Mouse (Mus musculus): ENCODE data around the gene Clec4f. TPM values are rescaled to one million over a fixed set of nuclear protein-coding genes. Genes with fewer than 3 reads are reported as not detected.

Clec4f gene
- polyA plus RNA-seq, 1 experiment from 2014 or later, result not detected

GRCm38 (mm10) chr6:83631815-83632214, 24.2 kb downstream of the Clec4f start:
- Histone ChIP-seq H3K27ac (replicated peaks; ENCODE audit: low read depth, low read length) (no peak overlapping the region), H3K4me3 (ENCODE audit: low read depth, low read length) (no peak overlapping the region), H3K9me3 (replicated peaks; ENCODE audit: control insufficient read depth, low read length) (no peaks in the 10 kb centered on the region), H3K4me2 (ENCODE audit: low read depth, low read length) (no peak overlapping the region), H3K4me1 (ENCODE audit: control insufficient read depth, insufficient read depth, low read length) (no peaks in the 10 kb centered on the region), H3K9ac (replicated peaks; ENCODE audit: low read length) (no peak overlapping the region), H3K36me3 (replicated peaks; ENCODE audit: control insufficient read depth, insufficient read depth, low read depth, low read length) (no peaks in the 10 kb centered on the region), H3K27me3 (ENCODE audit: control insufficient read depth, insufficient read depth, low read length) (no peaks in the 10 kb centered on the region)
- DNase-seq (ENCODE audit: low spot score), result no peak
- 72% methylated on average over 4 of the region's 4 CpGs for WGBS
- no peak for ATAC-seq (replicated peaks; ENCODE audit: insufficient number of reproducible peaks, low FRiP score, low TSS enrichment, low read depth)

GRCm38 (mm10) chr6:83626781-83627180, 29.2 kb downstream of the Clec4f start:
- DNase-seq (ENCODE audit: low spot score) (no peak), ATAC-seq (replicated peaks; ENCODE audit: insufficient number of reproducible peaks, low FRiP score, low TSS enrichment, low read depth) (no peak)
- H3K4me3 ChIP-seq (ENCODE audit: low read depth, low read length), result no peak overlapping the region
- H3K27me3 ChIP-seq (ENCODE audit: control insufficient read depth, insufficient read depth, low read length), result no peaks in the 10 kb centered on the region
- no peaks in the 10 kb centered on the region for H3K9me3 ChIP-seq (replicated peaks; ENCODE audit: control insufficient read depth, low read length)
- no peaks in the 10 kb centered on the region for H3K4me1 ChIP-seq (ENCODE audit: control insufficient read depth, insufficient read depth, low read length)
- WGBS, result 64% methylated on average over 17 of the region's 17 CpGs
- H3K4me2 ChIP-seq (ENCODE audit: low read depth, low read length), result no peak overlapping the region
- H3K27ac ChIP-seq (replicated peaks; ENCODE audit: low read depth, low read length), result no peak overlapping the region
- H3K36me3 ChIP-seq (replicated peaks; ENCODE audit: control insufficient read depth, insufficient read depth, low read depth, low read length), result no peaks in the 10 kb centered on the region
- H3K9ac ChIP-seq (replicated peaks; ENCODE audit: low read length), result no peak overlapping the region

DNA sequence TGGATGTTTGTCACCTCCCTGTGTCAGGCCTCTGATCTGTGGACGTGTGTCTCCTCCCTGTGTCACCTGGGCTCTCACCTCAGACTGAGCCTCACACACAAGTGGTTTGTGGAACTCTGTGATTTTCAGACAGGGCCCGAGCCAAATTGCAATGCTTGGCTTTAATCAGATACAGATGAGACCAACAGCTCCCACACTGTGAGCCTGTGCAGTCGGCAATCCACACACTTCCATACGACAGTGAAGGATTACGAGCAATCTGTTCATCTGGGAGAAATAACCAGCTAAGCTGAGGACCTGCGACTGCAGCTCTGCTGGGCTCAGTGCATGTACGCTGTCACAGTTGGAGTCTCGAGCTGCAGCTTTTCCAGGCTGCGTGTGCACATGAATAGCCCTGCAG, 36.0 kb downstream of the Clec4f start:
- no peaks in the 10 kb centered on the region for H3K27me3 ChIP-seq (ENCODE audit: control insufficient read depth, insufficient read depth, low read length)
- no peak for ATAC-seq (replicated peaks; ENCODE audit: insufficient number of reproducible peaks, low FRiP score, low TSS enrichment, low read depth)
- H3K9ac ChIP-seq (replicated peaks; ENCODE audit: low read length), result no peak overlapping the region
- no peak overlapping the region for H3K4me3 ChIP-seq (ENCODE audit: low read depth, low read length)
- no peaks in the 10 kb centered on the region for H3K4me1 ChIP-seq (ENCODE audit: control insufficient read depth, insufficient read depth, low read length)
- H3K9me3 ChIP-seq (replicated peaks; ENCODE audit: control insufficient read depth, low read length), result no peaks in the 10 kb centered on the region
- 39% methylated on average over 9 of the region's 9 CpGs for WGBS
- H3K27ac ChIP-seq (replicated peaks; ENCODE audit: low read depth, low read length), result no peak overlapping the region
- H3K4me2 ChIP-seq (ENCODE audit: low read depth, low read length), result no peak overlapping the region
- DNase-seq (ENCODE audit: low spot score), result peak; percentile 68
- H3K36me3 ChIP-seq (replicated peaks; ENCODE audit: control insufficient read depth, insufficient read depth, low read depth, low read length), result no peaks in the 10 kb centered on the region

DNA sequence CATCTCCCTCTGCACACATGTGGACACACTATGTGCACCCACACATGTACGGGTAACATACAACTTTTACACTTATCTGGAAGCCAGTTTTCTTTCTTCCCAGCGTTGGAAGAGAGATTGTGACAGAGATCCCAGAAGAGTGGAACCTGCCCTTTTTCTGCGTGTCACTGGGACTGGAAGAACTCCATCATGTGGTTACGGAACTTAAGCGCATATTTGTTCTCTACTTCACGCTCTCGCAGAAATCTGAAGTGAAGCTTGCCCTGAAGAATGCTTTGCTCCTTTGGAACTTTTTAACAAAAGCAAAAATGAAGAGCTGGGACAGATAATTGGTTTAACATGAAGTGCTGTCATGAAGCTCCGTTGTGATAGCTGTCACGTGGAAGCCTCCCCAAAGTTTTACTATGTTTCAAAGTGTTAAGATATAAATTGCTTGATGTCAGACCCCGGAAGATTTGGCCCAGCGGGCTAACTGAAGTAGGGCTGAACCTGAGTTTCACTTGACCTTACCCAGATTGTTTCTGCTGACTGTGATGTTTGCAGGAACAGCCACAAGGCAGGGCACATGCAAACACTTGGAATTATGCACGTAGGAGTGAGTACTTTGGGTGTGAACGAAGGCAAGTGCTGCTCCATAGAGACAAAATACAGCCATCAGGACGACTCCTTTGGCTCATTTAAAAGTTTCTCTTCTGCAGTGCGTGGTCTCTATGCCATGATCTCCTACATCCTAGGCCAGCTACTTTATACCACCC, 38.2 kb downstream of the Clec4f start:
- Histone ChIP-seq H3K36me3 (replicated peaks; ENCODE audit: control insufficient read depth, insufficient read depth, low read depth, low read length) (no peaks in the 10 kb centered on the region), H3K9ac (replicated peaks; ENCODE audit: low read length) (no peak overlapping the region), H3K4me2 (ENCODE audit: low read depth, low read length) (no peak overlapping the region), H3K4me1 (ENCODE audit: control insufficient read depth, insufficient read depth, low read length) (no peaks in the 10 kb centered on the region), H3K4me3 (ENCODE audit: low read depth, low read length) (no peak overlapping the region), H3K27me3 (ENCODE audit: control insufficient read depth, insufficient read depth, low read length) (no peaks in the 10 kb centered on the region), H3K27ac (replicated peaks; ENCODE audit: low read depth, low read length) (no peak overlapping the region), H3K9me3 (replicated peaks; ENCODE audit: control insufficient read depth, low read length) (no peaks in the 10 kb centered on the region)
- no peak for DNase-seq (ENCODE audit: low spot score)
- ATAC-seq (replicated peaks; ENCODE audit: insufficient number of reproducible peaks, low FRiP score, low TSS enrichment, low read depth), result no peak
- WGBS, result 84% methylated on average over 15 of the region's 15 CpGs

GRCm38 (mm10) chr6:83616512-83616911, 39.5 kb downstream of the Clec4f start:
- 77% methylated on average over 5 of the region's 5 CpGs for WGBS

GRCm38 (mm10) chr6:83614469-83614868, 41.5 kb downstream of the Clec4f start:
- no peak for ATAC-seq (replicated peaks; ENCODE audit: insufficient number of reproducible peaks, low FRiP score, low TSS enrichment, low read depth)
- no peaks in the 10 kb centered on the region for H3K9me3 ChIP-seq (replicated peaks; ENCODE audit: control insufficient read depth, low read length)

More at GRCm38 (mm10) chr6:83616512-83616911, 39.5 kb downstream of the Clec4f start:
- H3K4me3 ChIP-seq (ENCODE audit: low read depth, low read length), result no peak overlapping the region
- ATAC-seq (replicated peaks; ENCODE audit: insufficient number of reproducible peaks, low FRiP score, low TSS enrichment, low read depth) (no peak), DNase-seq (ENCODE audit: low spot score) (no peak)
- no peaks in the 10 kb centered on the region for H3K9me3 ChIP-seq (replicated peaks; ENCODE audit: control insufficient read depth, low read length)
- H3K27ac ChIP-seq (replicated peaks; ENCODE audit: low read depth, low read length), result no peak overlapping the region
- H3K4me2 ChIP-seq (ENCODE audit: low read depth, low read length), result no peak overlapping the region
- H3K4me1 ChIP-seq (ENCODE audit: control insufficient read depth, insufficient read depth, low read length), result no peaks in the 10 kb centered on the region
- no peaks in the 10 kb centered on the region for H3K27me3 ChIP-seq (ENCODE audit: control insufficient read depth, insufficient read depth, low read length)
- no peak overlapping the region for H3K9ac ChIP-seq (replicated peaks; ENCODE audit: low read length)
- H3K36me3 ChIP-seq (replicated peaks; ENCODE audit: control insufficient read depth, insufficient read depth, low read depth, low read length), result no peaks in the 10 kb centered on the region

DNA sequence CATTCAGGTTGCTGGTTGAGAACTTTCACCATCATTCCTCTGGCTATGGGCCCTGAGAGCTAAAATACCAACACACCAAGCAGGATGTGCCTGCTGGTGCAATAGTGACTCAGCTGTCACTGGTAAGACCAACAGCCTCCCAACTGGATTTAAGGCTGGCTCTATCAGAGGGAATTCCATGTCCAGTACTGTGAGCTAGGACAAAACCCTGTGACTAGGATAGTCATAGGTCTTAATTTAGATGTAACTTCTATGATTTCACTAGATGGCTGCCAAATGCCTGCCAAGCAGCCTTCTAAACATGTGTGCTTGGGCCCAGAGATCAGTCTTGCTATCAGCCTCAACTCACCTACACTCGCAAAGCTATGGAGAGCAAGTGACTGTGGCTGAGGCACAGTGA, 43.0 kb downstream of the Clec4f start:
- Histone ChIP-seq H3K4me3 (ENCODE audit: low read depth, low read length) (no peak overlapping the region), H3K9me3 (replicated peaks; ENCODE audit: control insufficient read depth, low read length) (no peaks in the 10 kb centered on the region), H3K27ac (replicated peaks; ENCODE audit: low read depth, low read length) (no peak overlapping the region), H3K36me3 (replicated peaks; ENCODE audit: control insufficient read depth, insufficient read depth, low read depth, low read length) (no peaks in the 10 kb centered on the region), H3K9ac (replicated peaks; ENCODE audit: low read length) (no peak overlapping the region), H3K4me2 (ENCODE audit: low read depth, low read length) (no peak overlapping the region), H3K27me3 (ENCODE audit: control insufficient read depth, insufficient read depth, low read length) (no peaks in the 10 kb centered on the region), H3K4me1 (ENCODE audit: control insufficient read depth, insufficient read depth, low read length) (no peaks in the 10 kb centered on the region)
- no peak for DNase-seq (ENCODE audit: low spot score)
- no peak for ATAC-seq (replicated peaks; ENCODE audit: insufficient number of reproducible peaks, low FRiP score, low TSS enrichment, low read depth)
- 86% methylated on average over 1 of the region's 1 CpGs for WGBS

More at GRCm38 (mm10) chr6:83614469-83614868, 41.5 kb downstream of the Clec4f start:
- H3K4me1 ChIP-seq (ENCODE audit: control insufficient read depth, insufficient read depth, low read length), result no peaks in the 10 kb centered on the region
- no peak for DNase-seq (ENCODE audit: low spot score)
- WGBS, result 79% methylated on average over 4 of the region's 4 CpGs
- no peak overlapping the region for H3K4me2 ChIP-seq (ENCODE audit: low read depth, low read length)
- no peaks in the 10 kb centered on the region for H3K36me3 ChIP-seq (replicated peaks; ENCODE audit: control insufficient read depth, insufficient read depth, low read depth, low read length)
- no peak overlapping the region for H3K27ac ChIP-seq (replicated peaks; ENCODE audit: low read depth, low read length)
- no peaks in the 10 kb centered on the region for H3K27me3 ChIP-seq (ENCODE audit: control insufficient read depth, insufficient read depth, low read length)
- no peak overlapping the region for H3K4me3 ChIP-seq (ENCODE audit: low read depth, low read length)
- no peak overlapping the region for H3K9ac ChIP-seq (replicated peaks; ENCODE audit: low read length)

- no peak overlapping the region for H3K27ac ChIP-seq (replicated peaks; ENCODE audit: low read depth, low read length)
- no peak overlapping the region for H3K9ac ChIP-seq (replicated peaks; ENCODE audit: low read length)
- no peak overlapping the region for H3K4me2 ChIP-seq (ENCODE audit: low read depth, low read length)
- no peaks in the 10 kb centered on the region for H3K36me3 ChIP-seq (replicated peaks; ENCODE audit: control insufficient read depth, insufficient read depth, low read depth, low read length)
- H3K4me3 ChIP-seq (ENCODE audit: low read depth, low read length), result no peak overlapping the region
- no peaks in the 10 kb centered on the region for H3K4me1 ChIP-seq (ENCODE audit: control insufficient read depth, insufficient read depth, low read length)
- H3K9me3 ChIP-seq (replicated peaks; ENCODE audit: control insufficient read depth, low read length), result no peaks in the 10 kb centered on the region
- no peaks in the 10 kb centered on the region for H3K27me3 ChIP-seq (ENCODE audit: control insufficient read depth, insufficient read depth, low read length)
- WGBS, result 84% methylated on average over 6 of the region's 6 CpGs
- no peak for DNase-seq (ENCODE audit: low spot score)
- no peak for ATAC-seq (replicated peaks; ENCODE audit: insufficient number of reproducible peaks, low FRiP score, low TSS enrichment, low read depth)
Measured at GRCm38 (mm10) chr6:83599636-83600174, 56.3 kb downstream of the Clec4f start.
